Mouse (Mus musculus) left cerebral cortex, adult 2 months (tissue): ENCODE results near the gene Olfr91. TPM values are rescaled to one million over a fixed set of nuclear protein-coding genes. Genes with fewer than 3 reads are reported as not detected.
"Not testable (repeated sequence)": the region's sequence is repeated elsewhere in the genome, so short reads cannot be mapped to it uniquely, and the experiment has no call there.

Experiments
- DNase-seq, 2 experiments: peaks; one replicate each; pipeline ENCODE4 v3.0.0; 2021 to 2022; ENCODE audit warnings: low spot score in 2 of 2, mixed read lengths in 1 of 2; ENCODE audit errors: extremely low spot score in 1 of 2
- H3K27ac ChIP-seq: fragments of 200-600 bp; 2 replicates; pipeline ENCODE4 v1.8.1; 2022
- H3K4me3 ChIP-seq: fragments of 200-600 bp; 2 replicates; pipeline ENCODE4 v1.8.1; 2022
- CTCF ChIP-seq: fragments of 200-600 bp; IDR thresholded peaks from 2 replicates; pipeline ENCODE4 v1.8.1; 2022; ENCODE audit warnings: antibody characterized with exemption, mild to moderate bottlenecking, moderate library complexity
- intact Hi-C: fragments of 180-260 bp; cut with DNase I; formaldehyde crosslinking; loops from one replicate; pipeline ENCODE4 v1.15.1; 2025
- long read RNA-seq, 2 experiments: library from polyadenylated mRNA; stranded (forward); transcript quantifications; one replicate each; pipeline ENCODE4 v2.0.0; 2021; ENCODE audit warnings: borderline mapping rate in 2 of 2
- total RNA-seq, 2 experiments: library from RNA; stranded (reverse); gene quantifications; 2 replicates each; pipeline ENCODE4 v1.2.3; 2021

Gene Olfr91
- not detected for total RNA-seq
- long read RNA-seq, experiment 1 = 0 reads
- long read RNA-seq, experiment 2 = 0 reads

DNA sequence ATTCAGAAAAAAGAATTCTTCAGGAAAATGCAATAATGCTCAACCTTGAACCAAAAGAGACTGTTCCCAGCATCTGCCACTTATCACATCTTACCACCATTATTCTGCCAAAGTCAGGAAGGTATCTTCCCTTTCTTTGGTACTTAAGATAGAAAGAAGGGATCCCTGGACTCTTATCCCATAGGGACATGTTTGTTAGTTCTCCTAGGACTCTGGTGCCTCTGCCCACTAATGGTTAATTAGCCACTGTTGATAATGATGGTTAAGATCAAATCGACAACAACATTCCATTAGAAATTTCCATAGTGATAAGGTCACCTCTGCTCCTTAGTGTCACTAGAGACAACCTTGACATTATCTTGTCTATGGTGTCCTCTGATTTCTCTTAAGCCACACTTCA is at the start of gene Olfr91:
Gene Olfr91 (minus strand): TSS at position 101 of the 400 bp plus-strand sequence.
- no peak for TF ChIP-seq CTCF
- H3K4me3 ChIP-seq = no peak within 1 kb of the TSS
- no peak for DNase-seq
- no peak within 1 kb of the TSS for H3K27ac ChIP-seq
- intact Hi-C loops = no loop called here

DNA sequence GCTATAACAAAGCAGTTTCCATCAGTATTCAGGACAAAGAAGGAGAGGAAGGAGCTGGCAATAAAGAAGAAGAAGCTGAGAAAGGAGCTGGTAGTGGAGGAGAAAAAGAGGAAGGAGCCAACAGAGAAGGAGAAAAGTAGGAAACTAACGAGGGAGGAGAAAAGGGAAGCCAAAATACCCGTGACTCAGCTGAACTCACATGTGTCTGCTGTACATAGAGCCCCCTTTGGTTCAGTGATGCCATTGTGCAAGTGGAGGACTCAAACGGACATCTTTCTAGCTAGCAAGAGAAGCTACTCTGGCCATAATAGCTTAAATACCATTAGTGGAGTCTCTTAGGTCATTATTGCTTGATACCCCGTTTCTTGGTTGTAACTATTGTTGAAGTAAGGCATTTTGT is 33.3 kb upstream of the Olfr91 start:
- DNase-seq, intact Hi-C loops: not testable (repeated sequence)

DNA sequence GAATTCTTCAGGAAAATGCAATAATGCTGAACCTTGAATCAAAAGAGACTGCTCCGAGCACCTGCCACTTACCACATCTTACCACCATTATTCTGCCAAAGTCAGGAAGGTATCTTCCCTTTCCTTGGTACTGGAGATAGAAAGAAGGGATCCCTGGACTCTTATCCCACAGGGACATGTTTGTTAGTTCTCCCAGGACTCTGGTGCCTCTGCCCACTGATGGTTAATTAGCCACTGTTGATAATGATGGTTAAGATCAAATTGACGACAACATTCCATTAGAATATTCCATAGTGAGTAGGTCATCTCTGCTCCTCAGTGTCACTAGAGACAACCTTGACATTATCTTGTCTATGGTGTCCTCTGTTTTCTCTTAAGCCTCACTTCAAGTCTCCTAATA is 21.9 kb upstream of the Olfr91 start, which contains the start of gene Olfr92:
Gene Olfr92 (minus strand): TSS at position 101 of the 400 bp plus-strand sequence.
- Histone ChIP-seq H3K4me3 (no peak within 1 kb of the TSS), H3K27ac (no peak within 1 kb of the TSS)
- intact Hi-C loops = loop anchor here (2.0 kb wide), 1 partner anchor 63 kb away; no protein-coding TSS in a partner anchor
- DNase-seq = no peak
- no peak for TF ChIP-seq CTCF

More for the DNA sequence above, 33.3 kb upstream of the Olfr91 start:
- not testable (repeated sequence) for H3K27ac ChIP-seq, H3K4me3 ChIP-seq

DNA sequence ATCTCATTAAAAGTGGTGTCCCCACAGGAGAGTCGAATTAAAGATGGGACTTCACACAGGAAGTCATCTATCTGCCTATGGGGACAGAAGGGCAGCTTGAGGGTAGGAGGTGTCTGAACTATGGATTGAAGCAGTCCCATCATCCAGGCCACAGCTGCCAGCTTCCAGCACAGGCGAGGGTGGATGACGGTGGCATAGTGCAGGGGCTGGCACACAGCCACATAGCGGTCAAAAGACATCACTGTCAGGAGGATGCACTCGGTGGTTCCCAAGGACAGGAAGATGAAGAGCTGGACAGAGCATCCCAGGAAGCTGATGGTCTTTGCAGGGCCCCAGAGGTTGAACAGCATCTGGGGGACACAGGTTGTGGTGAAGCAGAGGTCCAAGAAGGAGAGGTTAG is 4.8 kb downstream of the Olfr91 start:
- Histone ChIP-seq H3K4me3 (no peak overlapping the region), H3K27ac (no peak overlapping the region)
- intact Hi-C loops = no loop called here
- no peak for TF ChIP-seq CTCF
- DNase-seq = no peak

GRCm38 (mm10) chr17:37092198-37092597 is 5.9 kb downstream of the Olfr91 start:
- H3K4me3 ChIP-seq = no peak overlapping the region
- no peak overlapping the region for H3K27ac ChIP-seq
- TF ChIP-seq CTCF = no peak
- intact Hi-C loops = no loop called here
- no peak for DNase-seq

GRCm38 (mm10) chr17:37088399-37088798 is 9.7 kb downstream of the Olfr91 start, which contains the start of gene Olfr90:
TSS of gene Olfr90 (minus strand) at chr17:37088499.
- no peak for TF ChIP-seq CTCF
- H3K27ac ChIP-seq = no peak within 1 kb of the TSS
- no peak within 1 kb of the TSS for H3K4me3 ChIP-seq
- no peak for DNase-seq
- intact Hi-C loops = no loop called here

- peak in 1 of 2 experiments; percentile 17 for DNase-seq
- Histone ChIP-seq H3K4me3 (no peak overlapping the region), H3K27ac (no peak overlapping the region)
- intact Hi-C loops = no loop called here
- TF ChIP-seq CTCF = no peak
Observed at GRCm38 (mm10) chr17:37085545-37085944, 12.5 kb downstream of the Olfr91 start.

DNA sequence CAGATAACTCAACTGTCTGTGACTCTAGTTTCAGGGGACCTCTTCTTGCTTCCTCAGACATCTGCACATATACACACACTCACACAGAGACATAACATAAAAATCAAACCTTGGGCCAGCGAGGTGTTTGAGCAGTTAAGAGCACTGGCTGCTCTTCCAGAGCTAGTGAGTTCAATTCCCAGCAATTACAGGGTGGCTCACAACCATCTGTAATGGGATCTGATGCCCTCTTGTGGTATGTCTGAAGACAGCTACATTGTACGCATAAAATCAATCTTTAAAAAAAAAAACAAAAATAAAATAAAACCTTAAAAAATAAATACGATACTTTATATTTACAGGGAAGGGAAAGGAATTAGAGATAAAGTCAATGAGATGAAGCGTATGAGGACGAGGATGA is 13.4 kb downstream of the Olfr91 start:
- TF ChIP-seq CTCF = peak; percentile 50
- DNase-seq = no peak
- H3K4me3 ChIP-seq = no peak overlapping the region
- intact Hi-C loops = no loop called here
- H3K27ac ChIP-seq = no peak overlapping the region

DNA sequence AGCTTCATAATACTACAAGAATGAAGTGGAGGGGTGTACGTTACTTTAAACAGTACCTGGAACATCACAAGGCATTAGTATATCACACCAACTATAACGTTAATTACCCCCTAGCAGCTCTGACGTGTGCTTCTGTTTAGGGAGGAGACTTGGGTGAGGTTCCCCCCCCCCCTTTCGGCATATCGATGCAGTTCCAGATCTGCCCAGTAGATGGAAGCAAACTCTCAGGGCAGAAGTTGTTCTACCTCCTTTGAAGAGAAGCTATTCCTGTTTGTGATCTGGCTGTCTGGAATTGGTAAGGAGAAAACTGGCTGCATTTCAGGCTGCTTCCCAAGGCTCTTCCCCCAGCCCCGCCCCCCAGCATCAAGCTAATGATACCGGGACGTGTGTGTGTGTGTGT is 14.8 kb downstream of the Olfr91 start:
- H3K4me3 ChIP-seq = no peak overlapping the region
- peak; percentile 43 to 63 for DNase-seq
- peak; percentile 68 for TF ChIP-seq CTCF
- intact Hi-C loops = loop anchor here (1.0 kb wide), 1 partner anchor 120 kb away; no protein-coding TSS in a partner anchor
- H3K27ac ChIP-seq = no peak overlapping the region

DNA sequence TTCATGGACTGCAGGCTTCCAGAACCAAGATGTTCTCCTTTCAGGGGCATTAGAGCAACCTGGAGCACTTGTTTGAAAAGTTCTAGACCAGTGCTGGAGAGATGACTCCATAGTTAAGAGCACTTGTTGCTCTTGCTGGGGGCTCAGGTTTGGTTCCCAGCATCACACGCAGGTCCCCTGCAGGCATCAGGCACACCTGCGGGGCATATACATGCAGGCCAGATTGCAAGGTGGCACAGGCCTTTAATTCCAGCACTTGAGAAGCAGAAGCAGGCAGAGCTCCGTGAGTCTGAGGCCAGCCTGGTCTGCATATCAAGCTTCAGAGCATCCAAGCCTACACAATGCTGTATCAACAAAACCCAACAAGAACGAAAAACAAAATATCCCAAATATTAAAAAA is 16.4 kb downstream of the Olfr91 start:
- H3K27ac ChIP-seq = no peak overlapping the region
- intact Hi-C loops = no loop called here
- DNase-seq = peak in 1 of 2 experiments; percentile 20
- H3K4me3 ChIP-seq = no peak overlapping the region
- TF ChIP-seq CTCF = no peak

DNA sequence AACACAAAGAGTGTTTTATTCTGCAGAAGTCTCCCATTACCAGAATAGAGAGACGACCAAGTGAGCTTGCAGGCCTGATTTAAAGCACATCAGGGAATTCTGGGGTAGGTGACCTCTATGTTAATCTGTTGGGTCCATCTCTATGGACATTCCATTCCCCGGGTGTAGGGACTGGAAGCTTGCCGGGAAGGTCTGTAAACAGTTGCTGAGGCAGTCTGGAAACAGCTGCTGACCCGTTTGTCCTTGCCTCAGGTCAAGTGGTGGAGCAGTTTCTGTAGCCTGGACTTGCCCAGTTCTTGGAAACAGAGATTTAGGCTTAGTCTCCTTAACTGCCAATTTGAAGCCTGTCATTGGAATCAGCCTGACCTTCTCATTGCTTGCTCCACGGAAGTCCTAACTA is 18.0 kb downstream of the Olfr91 start:
- no peak for TF ChIP-seq CTCF
- DNase-seq = peak in 1 of 2 experiments; percentile 19
- H3K27ac ChIP-seq = no peak overlapping the region
- intact Hi-C loops = no loop called here
- H3K4me3 ChIP-seq = no peak overlapping the region

GRCm38 (mm10) chr17:37078990-37079389 is 19.1 kb downstream of the Olfr91 start:
- TF ChIP-seq CTCF = no peak
- DNase-seq = peak in 1 of 2 experiments; percentile 13
- intact Hi-C loops = no loop called here
- Histone ChIP-seq H3K27ac (peak overlapping the region; percentile 50; the same call in 1 of the 2 replicates), H3K4me3 (no peak overlapping the region)

GRCm38 (mm10) chr17:37078193-37078592 is 19.9 kb downstream of the Olfr91 start:
- intact Hi-C loops = no loop called here
- TF ChIP-seq CTCF = no peak
- Histone ChIP-seq H3K27ac (no peak overlapping the region), H3K4me3 (no peak overlapping the region)
- DNase-seq = no peak
